Mouse (Mus musculus): ENCODE measurements at regions not wholly inside any gene's neighbourhood (a gene's known extent, or its start where the extent isn't known, plus 50 kb on each side); places are given as distances from the start of the nearest gene placed in this dataset.
A peak's percentile ranks its signal among the peaks of the same experiment; 100 is the strongest.

DNA sequence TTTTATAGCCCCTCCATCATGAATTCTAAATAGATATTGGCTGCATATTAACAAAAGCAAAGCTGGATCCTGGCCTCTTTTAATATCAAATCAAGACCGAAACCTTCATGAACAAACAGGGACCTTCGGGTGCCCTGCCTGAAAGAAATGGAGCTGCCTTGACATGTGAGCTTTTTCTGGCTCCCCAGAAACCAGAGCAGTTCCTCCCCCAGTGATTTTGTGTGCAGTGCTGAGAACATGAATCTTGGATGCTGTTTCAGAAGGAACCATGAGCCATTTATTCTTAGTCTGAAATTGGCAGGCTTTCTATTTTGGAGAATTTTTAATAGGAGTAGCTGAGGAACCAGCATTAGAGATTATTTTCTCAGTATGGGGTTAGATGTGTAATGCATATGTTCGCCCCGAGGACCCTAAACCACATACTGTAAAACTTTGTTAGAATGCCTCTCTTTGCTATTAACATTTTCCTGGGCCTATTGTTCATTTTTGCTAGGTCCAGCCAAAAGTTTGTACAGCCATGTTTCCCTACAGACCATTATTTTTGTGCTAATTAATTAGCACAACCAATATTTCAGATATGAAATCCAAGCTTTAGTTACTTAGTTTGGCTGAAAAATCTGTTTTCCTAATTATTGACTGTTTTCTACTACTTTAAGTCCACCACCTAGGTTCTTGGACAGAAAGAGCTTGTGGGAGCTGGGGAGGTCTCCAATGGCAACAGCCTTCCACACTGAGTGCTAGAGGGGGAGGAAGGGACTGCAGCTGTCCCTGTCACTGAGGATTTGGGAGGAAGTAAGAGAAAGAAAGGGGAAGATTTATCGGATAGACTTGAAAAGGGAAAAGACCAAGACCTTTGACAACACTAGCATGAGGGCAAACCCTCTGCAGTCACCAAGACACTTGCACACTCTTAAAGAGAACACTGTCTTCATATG is 613.0 kb downstream of the Nfib start:
- peak; percentile 17 to 36 for DNase-seq (ENCODE audit: low spot score in 2 of 2)

DNA sequence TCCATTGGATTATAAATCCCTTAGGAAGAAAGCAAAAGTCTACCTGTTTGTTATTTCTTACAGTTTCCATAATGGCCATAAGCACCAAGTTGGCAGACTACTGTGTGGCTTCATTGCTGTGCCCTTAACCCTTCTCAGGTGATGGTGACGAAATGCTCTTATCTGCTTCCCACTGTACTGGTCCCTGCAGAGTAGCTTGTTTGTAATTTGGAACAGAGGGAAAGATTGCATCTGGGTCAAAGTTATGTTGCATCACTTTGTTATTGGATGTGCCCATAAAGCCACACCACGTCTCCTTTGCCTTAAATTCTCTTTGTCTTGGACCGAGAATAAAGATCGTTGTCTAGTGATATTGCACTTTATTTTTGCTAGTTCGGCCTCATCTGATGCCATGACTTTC is 615.9 kb downstream of the Nfib start:
- DNase-seq (ENCODE audit: low spot score in 2 of 2) = no peak

DNA sequence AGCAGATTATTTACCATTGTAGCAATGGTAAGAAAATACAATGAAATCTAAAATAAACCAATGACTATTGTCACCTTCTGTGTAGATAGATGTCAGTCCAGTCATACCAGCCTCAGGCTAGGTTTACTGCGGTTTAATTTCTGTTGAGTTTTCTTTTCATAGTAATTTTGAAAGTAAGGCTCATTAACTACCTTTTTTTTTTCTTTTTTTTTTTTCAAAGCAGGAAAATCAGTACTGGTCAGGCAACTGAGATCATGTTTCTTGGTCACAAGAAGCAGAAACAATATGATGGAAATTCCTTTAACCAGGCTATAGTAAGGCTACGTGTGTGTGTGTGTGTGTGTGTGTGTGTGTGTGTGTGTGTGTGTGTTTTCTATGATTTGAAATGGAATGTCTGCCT is 622.0 kb downstream of the Nfib start:
- no peak for DNase-seq (ENCODE audit: low spot score in 2 of 2)

DNA sequence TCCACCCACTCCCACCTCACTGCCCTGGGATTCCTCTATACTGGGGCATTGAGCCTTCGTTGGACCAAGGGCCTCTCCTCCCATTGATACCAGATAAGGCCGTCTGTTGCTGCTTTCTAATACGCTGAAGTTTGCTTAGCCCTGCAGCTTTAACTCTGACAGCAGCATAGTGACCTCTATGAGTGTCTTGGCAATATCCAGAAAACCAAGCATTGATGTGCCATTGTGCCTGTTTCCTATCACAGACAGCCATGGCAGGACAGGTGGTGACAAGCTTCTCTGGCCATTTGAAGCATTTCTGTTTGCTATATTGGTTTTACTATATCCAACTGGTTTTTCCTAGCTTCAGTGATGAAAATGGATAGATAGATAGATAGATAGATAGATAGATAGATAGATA is 625.4 kb upstream of the Mpdz start:
- no peak for DNase-seq (ENCODE audit: low spot score in 2 of 2)

DNA sequence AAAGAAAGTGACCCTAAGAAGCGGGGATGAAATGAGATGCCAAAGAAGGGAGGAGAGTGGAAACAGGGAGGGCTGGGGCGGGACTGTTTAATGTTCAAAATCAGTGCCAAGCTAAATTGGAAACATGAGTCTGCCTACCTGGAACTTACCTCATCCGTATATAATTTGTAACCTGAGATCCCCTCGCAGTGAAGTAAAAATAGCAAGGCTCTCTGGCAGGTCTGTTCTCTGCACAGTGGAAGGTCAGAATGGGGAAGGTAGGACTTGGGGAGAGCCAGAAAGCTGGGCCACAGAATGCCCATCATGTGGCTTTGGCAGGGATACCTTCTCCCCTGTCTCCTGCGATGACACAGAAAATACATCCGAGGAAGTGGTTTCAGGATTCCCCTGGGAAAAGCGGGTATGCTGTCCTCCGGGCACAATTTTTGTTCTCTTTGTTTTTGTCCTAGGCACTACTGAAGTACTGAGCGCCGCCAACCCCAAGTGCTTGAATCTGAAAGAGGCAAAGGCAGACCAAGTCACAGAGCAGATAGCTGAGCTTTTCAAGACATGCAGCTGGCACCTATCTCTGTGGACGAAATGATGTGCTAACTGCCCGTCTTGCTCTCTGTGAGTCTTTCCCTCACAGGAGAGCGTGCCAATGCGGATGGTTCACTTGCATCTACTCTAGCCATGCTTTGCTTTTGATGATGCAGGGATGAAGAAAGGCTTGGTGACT is 623.2 kb upstream of the Mpdz start:
- no peak for DNase-seq (ENCODE audit: low spot score in 2 of 2)

DNA sequence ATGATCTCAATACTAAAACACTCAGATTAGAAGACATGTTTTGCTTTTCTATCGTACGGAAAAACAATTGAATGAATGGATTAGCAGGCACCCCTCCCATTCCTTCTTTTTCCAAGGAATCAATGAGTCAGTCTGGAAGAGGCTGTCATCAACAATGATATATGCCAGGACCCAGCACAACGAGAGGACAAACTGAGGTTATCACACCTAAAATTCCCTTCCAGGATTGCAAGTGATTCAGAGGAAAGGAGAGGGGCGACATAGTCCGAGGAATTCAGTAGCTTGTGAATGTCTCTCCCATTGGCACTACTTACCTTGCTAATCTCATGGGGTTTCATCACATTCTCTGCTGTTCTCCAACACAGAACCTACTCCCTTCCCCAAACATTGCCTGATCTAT is 620.1 kb upstream of the Mpdz start:
- DNase-seq (ENCODE audit: low spot score in 2 of 2) = no peak

DNA sequence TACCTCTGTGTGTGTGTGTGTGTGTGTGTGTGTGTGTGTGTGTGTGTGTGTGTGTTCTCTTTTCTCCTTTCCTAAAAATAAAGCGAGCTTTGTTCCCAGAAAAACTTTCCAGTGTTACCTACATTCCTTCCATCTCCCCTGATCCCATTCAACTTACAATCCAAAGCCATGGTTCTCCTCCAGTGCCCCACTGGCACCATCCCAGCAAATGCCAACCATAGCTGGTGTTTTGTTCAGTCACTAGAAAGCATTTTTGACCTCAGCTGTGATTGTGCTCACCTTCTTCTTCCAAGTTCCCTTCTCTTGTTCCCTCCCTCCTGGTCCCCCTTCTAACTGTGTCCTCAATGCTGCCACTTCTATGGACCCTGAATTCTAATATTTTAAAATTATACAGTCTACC is 614.1 kb upstream of the Mpdz start:
- DNase-seq (ENCODE audit: low spot score in 2 of 2) = no peak

DNA sequence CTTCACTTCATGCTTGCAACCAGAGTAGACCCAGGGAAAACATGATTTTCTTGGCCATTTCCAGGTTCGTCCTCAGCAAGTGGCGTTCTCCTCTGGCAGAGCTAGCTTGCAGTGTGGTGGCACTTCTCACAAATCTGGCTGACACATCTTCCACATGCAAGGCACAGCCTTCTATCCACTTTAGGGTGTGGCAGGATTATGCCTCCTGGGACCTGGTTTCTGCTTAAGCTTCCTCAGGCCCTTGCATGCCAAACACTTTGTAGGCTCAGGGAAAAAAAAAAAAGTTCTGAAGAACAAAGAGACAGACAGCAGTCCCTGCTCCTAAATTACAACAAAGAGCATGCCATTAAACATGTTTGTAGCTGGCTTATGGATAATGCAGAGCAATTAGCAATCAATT is 605.6 kb upstream of the Mpdz start:
- no peak for DNase-seq (ENCODE audit: low spot score in 2 of 2)

DNA sequence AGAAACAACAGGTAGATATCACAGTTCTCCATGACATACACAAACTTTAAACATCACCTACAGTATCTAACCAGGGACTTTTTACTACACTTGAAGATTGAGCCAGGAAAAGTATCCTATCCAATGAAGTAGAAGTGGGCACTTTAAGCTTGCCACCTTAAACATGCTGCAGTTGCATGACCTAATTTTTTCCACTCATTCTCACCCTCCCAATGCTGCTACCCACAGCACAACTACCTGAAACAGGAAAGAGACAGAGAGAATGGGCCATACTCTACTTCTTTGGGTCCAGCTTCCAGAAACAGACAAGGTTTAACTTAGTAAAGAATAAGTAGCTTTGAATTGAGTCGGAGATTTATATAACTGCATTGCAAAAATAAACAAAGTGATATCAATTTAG is 594.9 kb upstream of the Mpdz start:
- DNase-seq (ENCODE audit: low spot score in 2 of 2) = no peak

DNA sequence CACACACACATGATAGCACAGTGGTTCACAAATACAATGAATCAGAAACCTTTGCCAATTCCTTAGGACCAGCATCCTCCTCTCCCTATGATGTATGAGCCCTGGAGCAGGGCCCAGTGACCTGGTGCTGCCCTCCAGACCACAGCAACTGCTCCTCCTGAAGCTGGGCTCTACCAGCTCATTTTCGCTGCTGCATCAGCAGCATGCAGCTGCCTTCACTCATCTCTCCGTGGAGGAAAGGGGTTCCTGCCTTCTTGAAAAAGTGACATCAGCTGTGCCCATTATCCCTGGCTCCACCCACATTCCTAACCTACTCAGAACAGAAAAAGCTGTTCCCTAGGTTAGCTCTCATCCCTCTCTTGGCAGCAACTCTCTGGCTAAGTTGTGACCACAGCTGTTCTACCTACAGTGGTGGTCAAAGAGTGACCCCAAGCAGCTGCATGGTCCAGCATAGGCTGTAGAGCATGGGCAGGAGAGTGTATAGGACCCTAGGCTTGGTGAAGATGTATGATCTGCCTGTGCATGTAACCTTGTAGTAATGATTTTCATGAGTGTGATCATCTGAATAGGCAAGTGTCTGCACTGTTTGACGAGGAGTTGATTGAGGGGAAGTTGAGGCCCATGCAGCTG is 592.6 kb upstream of the Mpdz start:
- DNase-seq (ENCODE audit: low spot score in 2 of 2) = no peak

DNA sequence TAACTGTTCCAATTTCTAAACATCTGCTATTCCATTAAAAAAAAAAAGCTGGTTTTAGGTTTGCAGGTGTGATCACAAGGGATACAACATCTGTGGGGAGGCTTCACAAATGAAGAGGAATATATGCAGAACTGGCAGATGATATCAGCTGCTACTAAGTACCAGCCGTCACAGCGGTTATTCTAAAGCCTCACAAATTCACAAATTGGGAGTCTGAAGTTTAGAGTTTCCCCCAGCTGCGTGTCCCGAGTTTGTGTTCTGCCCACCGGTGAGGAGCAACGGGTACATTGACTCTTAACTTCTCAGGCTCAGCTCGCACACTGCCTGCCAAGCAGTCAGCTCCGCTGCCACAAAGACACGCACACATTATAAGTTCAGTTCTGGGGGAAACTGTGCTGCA is 586.6 kb upstream of the Mpdz start:
- DNase-seq (ENCODE audit: low spot score in 2 of 2) = peak; percentile 6 to 27

DNA sequence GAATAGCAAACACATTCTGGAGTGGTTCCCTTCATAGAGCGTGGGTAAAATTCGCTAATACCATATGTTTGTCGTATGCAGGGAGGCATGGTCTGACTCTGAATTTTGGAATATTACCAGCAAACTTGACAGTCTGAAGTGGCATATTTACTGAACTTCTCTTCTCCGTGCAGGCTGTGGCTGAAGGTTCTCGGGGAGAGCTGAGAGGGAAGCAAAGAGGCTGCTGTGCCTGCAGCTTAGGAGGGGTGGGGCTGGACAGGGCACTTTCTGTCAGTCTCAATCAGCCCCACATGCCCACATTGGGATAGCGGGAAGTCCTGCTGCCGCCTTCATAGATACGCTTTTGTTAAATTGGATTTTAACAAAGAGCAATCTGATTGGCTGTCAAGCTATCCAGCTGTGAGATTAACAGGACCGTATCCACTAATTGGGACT is 584.8 kb upstream of the Mpdz start:
- DNase-seq (ENCODE audit: low spot score in 2 of 2) = no peak

DNA sequence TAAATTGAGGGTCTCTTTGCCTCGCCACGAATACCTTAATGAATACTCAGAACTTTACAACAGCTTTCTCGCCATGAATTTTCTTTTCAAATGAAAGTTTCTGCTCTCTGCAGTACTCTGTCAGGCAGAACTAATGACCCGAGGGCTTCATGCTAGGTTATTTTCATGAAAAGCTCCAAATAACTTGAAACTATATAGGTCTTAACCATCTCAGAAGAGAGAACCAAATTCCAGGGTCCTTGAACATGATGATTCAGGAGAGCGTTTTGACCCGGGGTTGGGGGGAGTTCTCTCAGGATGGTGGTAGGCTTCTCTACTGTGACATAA is 558.8 kb upstream of the Mpdz start:
- no peak for DNase-seq (ENCODE audit: low spot score in 2 of 2)

DNA sequence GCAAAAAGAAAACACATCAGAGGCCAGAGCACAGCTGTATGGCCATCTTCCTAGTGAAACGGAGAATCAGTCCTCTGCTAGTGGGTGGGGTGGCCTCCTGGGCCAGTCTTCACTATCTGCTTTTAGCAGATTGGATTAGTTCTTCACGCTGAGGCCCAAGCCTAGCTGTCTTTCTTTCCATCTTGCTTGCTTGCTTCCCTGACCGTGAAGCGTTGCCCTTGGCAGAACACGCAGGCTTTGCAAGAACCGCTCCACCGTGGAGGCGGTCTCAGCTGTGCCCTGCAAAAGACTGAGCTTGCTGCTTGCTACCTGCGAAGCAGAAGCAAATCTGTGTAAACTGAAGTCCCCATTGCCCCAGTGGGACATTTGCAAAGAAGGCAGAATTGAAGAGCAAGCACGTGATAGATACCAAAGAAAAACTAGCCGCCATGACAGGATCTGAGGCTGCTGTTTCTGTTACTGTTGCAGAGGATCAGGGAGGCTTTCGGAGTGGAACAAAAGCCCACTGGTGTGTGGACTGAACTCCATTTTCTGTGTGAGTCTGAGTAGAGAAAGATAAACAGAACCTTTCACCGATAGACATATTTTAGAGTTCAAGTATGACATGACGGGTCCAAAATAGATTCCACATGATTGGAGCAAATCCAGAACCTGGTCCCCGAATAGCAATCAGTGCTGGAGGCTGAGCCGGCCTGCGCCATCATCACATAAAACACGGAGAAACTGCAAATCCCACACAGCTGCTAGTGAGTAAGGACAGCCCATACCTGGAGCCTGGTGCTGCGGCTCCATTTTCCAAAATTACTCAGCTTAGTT is 558.2 kb upstream of the Mpdz start:
- peak in 1 of 2 experiments; percentile 12 for DNase-seq (ENCODE audit: low spot score in 2 of 2)

DNA sequence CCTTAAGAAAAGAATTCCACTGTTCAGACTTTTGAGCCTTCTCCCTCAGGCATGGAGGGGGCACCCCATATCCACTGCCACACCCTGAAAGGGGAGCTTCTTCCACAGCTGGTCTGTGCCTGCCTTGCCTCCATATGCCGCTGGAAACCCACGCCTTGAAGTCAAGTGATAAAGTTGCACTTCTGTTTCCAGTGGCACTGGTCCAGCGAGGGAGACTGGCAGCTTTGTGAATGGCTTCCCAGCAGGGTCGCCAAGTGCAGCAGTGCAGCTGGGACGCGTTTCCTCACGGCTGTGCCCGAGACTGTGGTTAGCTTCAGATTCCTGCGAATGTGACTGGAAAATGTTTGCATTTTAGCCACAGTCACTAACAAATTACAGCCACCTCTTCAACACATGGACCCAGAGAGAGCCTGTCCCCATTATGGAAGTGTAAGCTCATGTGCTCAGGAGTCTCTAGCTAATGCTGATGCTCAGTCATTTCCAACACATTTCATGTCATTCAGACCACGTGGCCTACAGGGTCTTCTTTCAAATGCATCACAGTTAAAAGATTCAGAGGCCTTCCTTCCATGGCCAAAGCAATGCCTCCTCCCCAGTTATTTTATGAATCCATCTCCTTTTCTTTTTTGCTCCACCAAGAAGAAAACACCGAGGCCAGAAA is 557.2 kb upstream of the Mpdz start:
- DNase-seq (ENCODE audit: low spot score in 2 of 2) = peak; percentile 39 to 41

DNA sequence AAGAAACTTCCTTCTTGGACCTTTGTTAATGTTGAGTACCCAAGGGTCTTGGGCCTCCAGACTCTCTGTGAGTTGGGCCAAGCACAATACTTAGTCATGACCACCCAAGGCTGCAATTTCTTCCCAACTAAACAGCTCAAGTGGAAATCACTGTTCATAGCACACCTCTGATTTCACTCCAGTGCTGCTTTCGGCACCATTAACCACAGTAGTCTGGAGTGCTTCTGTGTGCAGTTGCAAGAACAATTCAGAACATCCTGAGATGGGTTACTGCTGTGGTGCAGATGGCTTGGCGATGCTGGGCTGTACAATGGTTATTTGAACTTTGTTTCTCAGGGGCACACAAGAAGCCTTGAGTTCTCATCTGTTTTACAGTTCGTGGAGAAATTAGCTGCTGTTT is 556.5 kb upstream of the Mpdz start:
- DNase-seq (ENCODE audit: low spot score in 2 of 2) = no peak

DNA sequence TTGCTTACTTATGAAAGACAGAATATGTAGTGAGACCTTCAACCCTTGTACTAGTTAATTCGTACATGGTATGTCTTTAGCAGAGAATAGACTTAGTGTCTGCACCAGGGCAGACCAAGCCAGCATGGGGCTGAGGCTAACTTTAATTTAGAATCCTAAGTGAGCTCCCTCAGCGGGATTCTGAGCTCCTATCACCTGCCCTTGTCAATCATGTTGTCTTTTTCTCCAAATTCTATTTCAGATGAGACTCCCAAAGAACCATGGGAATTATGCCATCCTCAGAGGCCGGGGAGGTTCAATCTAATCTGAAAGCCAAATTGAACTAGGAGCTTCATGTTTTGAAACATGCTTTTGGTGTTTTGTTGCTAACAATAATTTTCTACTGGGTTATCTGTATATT is 553.8 kb upstream of the Mpdz start:
- DNase-seq (ENCODE audit: low spot score in 2 of 2) = no peak

DNA sequence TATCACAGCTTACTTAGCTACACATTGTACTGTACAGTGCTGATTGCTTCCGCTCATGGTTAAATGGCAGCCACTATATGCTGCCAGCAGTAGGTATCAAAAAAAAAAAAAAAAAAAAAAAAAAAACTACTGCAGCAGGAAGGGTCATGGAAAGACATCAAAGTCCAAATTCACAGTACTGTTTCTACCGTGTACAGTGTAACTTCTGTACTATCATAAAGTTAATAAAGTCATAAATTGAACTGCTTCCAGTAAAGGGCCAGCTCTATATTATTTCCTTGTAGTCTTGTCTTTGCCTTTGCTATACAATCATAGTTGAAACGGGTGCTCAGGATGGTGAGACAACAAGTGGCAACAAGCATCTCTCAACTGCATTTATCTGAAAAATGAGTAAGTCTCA is 552.6 kb upstream of the Mpdz start:
- DNase-seq (ENCODE audit: low spot score in 2 of 2) = no peak

DNA sequence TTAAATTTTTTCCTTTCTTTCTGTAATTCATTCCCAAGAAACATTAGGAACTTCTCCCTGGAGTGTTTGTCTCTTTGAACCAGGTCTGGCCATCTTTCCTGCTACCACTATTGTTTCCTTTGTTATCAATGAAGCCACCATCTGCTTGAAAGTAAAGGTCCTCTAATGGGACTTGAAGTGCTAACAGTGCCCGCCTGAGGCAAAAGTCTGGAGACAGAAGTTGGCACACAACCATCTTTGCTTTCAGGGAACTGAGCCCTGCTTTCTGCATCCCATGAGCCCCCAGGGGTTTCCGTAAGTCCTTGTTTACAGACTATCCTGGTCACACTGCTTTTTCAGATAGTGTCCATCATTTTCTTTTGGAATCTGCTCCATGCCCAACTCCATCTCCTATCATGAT is 546.2 kb upstream of the Mpdz start:
- no peak for DNase-seq (ENCODE audit: low spot score in 2 of 2)

DNA sequence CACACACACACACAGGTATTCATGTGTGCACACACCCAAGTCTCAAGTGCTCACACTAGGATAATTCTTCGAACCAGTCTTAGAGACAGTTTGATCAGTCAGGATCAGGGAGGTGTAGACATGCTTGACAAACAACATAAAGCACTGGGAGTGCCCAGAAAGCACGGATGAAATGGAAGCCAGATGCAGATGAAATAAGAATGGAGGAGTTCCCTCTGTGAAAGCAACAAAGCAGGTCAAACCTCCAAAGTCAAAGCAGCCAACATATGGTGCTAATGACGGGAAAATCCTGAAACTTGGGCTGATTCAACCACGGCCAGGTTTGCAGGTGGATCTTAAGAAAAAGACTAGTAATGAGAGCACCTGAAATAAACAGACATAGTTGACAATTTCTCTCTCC is 544.0 kb upstream of the Mpdz start:
- no peak for DNase-seq (ENCODE audit: low spot score in 2 of 2)

DNA sequence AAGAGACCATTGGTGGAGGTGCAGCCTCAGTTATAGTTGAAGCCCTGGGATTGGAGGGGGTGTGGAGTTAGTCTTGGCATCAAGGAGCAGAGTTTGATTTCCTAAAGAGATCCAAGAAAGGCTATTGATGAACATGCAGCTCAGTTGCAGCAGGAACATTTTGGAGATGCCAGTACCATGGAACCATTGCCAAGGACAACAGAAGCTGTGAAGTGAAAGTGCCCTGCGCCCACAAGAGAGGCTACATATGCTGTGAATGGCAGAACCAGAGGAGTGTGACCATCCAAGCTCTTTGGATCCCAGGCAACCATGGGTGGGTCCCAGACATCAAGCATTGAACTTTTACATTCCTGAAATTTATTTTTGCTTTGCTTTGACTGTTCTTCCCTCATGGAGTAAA is 539.2 kb upstream of the Mpdz start:
- DNase-seq (ENCODE audit: low spot score in 2 of 2) = no peak

DNA sequence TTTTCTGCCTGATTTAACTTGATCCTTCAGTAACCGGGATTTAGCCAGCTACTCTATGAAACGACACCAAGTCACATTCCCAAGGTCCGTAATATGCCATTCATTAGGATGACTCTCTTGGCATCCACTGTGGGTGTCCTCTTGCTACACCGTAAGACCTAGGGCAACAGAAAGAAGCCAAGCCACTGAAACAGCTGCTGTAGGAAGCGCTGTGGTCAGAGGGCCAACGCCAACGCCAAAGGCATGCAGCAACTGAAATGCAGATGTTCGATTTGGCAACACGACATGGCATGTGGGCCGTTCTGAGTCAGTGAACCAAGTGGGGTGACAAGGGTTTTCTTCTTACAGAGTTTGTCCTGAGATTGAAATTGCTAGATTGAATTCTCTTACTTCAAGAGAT is 527.9 kb upstream of the Mpdz start:
- no peak for DNase-seq (ENCODE audit: low spot score in 2 of 2)

All from right cerebral cortex, adult 2 months (tissue).